Mouse (Mus musculus): ENCODE measurements around the gene Tyro3. TPM values are rescaled to one million over a fixed set of nuclear protein-coding genes. Genes with fewer than 3 reads are reported as not detected.

Tyro3 gene
- polyA plus RNA-seq, 1 experiment from 2014 or later: 19.2 TPM

DNA sequence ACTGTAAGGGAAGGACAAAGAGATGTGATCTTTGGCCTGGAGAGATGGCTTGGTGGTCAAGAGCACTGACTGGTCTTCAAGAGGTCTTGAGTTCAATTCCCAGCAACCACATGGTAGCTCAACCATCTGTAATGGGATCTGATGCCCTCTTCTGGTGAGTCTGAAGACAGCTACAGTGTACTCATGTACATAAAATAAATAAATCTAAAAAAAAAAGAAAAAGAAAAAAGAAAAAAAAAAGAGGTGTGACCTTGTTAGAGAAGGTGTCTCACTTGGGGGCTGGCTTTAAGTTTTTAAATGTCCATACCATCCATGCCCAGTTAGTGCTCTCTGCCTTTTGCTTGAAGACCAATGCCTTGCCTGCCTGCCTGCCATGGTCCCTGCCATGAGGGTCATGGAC is 42.5 kb downstream of the Tyro3 start:
- no peak overlapping the region for H3K4me2 ChIP-seq
- no peak for ATAC-seq (ENCODE audit: low read depth)
- no peaks in the 10 kb centered on the region for H3K36me3 ChIP-seq
- no peaks in the 10 kb centered on the region for H3K9me3 ChIP-seq
- H3K9ac ChIP-seq: no peak overlapping the region
- no peak overlapping the region for H3K4me3 ChIP-seq
- H3K4me1 ChIP-seq (replicated peaks): no peaks in the 10 kb centered on the region
- no peak overlapping the region for H3K27ac ChIP-seq (replicated peaks)
- H3K27me3 ChIP-seq: no peaks in the 10 kb centered on the region

DNA sequence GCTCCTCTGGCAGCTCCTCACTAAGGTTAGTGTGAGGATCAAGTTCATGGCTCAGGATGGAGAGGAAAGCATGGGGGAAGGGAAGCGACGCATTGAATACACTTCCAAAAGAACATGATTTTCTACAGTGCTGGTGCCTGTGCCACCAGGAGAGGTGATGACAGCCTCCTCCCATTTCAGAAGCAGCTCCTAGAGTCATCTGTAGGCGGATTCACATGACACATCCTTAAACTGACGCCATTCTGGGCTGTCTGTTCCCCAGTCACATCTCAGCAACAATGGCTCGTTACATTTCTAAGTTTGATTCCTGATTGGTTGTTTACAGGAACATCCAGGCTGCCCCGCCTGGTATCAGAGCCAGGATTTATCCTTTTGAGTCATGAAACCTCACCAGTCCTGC is 44.5 kb downstream of the Tyro3 start:
- Histone ChIP-seq H3K27me3 (no peaks in the 10 kb centered on the region), H3K4me2 (no peak overlapping the region), H3K36me3 (no peaks in the 10 kb centered on the region), H3K9ac (no peak overlapping the region), H3K9me3 (no peaks in the 10 kb centered on the region), H3K4me1 (replicated peaks) (no peaks in the 10 kb centered on the region), H3K27ac (replicated peaks) (no peak overlapping the region), H3K4me3 (no peak overlapping the region)
- no peak for ATAC-seq (ENCODE audit: low read depth)
- WGBS: 80% methylated on average over 6 of the region's 6 CpGs

DNA sequence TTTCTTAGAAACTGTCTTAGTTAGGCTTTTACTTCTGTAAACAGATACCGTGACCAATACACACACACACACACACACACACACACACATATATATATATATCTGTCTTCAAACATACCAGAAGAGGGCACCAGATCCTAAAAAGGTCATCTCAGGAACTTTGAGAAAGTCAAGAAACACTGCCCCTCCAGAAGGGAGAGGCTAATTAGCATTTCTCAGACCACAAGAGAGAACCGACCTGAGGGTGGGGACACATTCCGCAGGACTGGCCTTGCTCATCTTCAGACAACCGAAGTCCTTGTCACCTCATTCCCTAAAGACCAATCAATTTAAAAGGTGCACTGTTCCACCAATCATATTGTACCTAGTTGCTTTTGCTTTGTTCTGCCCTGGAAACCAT is 46.0 kb downstream of the Tyro3 start:
- Histone ChIP-seq H3K27ac (replicated peaks) (no peak overlapping the region), H3K9me3 (no peaks in the 10 kb centered on the region), H3K36me3 (no peaks in the 10 kb centered on the region), H3K4me3 (no peak overlapping the region), H3K4me2 (no peak overlapping the region), H3K9ac (no peak overlapping the region), H3K27me3 (no peaks in the 10 kb centered on the region), H3K4me1 (replicated peaks) (no peaks in the 10 kb centered on the region)
- WGBS: 87% methylated on average over 4 of the region's 4 CpGs
- no peak for ATAC-seq (ENCODE audit: low read depth)

DNA sequence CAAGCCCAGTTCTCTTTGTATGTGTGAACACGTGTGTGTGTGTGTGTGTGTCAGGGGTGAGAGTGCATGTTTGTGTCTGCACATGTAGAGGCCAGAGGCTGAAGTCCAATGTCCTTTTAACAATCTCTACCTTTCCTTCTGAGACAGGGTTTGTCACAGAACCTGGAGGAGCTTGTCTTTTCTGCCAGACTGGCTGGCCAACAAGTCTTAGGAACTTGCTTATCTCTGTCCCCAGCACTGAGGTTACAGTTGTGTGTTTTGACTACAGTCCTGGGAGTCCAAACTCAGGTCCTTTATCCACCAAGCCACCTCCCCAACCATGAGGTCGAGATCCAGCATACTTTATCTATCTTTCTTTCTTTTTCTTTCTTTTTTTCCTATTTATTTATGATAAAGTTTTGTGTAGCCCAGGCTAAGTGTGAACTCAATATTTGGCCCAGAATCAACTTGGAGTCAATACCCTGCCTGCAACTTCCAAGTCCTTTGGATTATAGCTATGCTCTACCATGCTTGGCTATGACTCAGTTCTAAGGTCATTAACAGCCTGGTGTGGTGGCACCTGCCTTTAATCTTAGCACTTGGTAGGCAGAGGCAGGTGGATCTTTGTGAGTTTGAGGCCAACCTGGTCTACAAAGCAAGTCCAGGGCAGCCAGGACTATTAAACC is 48.5 kb downstream of the Tyro3 start:
- H3K4me1 ChIP-seq (replicated peaks): no peaks in the 10 kb centered on the region
- no peaks in the 10 kb centered on the region for H3K9me3 ChIP-seq
- no peaks in the 10 kb centered on the region for H3K27me3 ChIP-seq
- no peak overlapping the region for H3K27ac ChIP-seq (replicated peaks)
- H3K9ac ChIP-seq: no peak overlapping the region
- H3K4me2 ChIP-seq: no peak overlapping the region
- 80% methylated on average over 2 of the region's 2 CpGs for WGBS
- no peak for ATAC-seq (ENCODE audit: low read depth)
- no peaks in the 10 kb centered on the region for H3K36me3 ChIP-seq
- no peak overlapping the region for H3K4me3 ChIP-seq

DNA sequence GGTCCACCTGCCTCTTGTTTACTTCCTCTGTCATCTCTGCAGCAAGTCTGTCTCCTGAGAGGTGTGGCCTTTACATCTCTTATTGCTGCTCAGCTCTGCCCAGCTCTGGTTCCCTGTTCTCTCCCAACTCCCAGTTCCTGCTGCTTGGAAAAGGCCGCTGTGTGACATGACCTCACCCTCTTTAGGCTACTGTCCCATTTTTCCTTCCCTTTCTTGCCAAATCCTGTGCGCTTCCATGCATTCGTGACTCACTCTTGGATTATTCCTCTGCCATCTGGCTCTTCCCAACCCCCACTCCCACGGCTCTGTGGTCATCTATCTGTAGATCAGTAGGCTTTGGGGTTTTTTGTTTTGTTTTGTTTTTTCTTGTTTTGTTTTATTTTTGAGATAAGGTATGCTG is 49.4 kb downstream of the Tyro3 start:
- H3K4me2 ChIP-seq: no peak overlapping the region
- no peaks in the 10 kb centered on the region for H3K9me3 ChIP-seq
- WGBS: 76% methylated on average over 4 of the region's 4 CpGs
- H3K36me3 ChIP-seq: no peaks in the 10 kb centered on the region
- no peak overlapping the region for H3K27ac ChIP-seq (replicated peaks)
- ATAC-seq (ENCODE audit: low read depth): no peak
- no peaks in the 10 kb centered on the region for H3K27me3 ChIP-seq
- H3K4me1 ChIP-seq (replicated peaks): no peaks in the 10 kb centered on the region
- no peak overlapping the region for H3K9ac ChIP-seq
- no peak overlapping the region for H3K4me3 ChIP-seq

DNA sequence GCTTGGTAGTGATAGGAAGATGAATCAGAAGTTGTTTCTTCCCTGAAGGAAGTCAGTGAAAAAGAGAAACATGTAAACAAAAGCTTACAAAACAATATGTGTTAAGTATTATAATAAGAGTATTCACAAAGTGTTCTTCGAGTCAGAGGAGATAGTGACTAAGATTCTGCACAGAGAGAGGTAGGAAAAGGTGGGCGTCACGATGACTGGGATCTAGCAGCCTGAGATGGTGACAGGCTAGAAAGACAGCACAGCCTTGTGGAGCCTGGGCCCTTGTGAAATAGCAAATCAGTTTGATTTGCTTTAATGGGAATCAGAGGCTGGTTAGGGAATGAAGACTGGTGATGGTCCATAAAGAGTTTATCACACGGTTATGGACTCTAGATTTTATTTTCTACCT is 56.3 kb downstream of the Tyro3 start:
- Histone ChIP-seq H3K4me1 (replicated peaks) (no peaks in the 10 kb centered on the region), H3K36me3 (no peaks in the 10 kb centered on the region), H3K27ac (replicated peaks) (no peak overlapping the region), H3K4me2 (no peak overlapping the region), H3K9me3 (no peaks in the 10 kb centered on the region), H3K4me3 (no peak overlapping the region), H3K9ac (no peak overlapping the region), H3K27me3 (no peaks in the 10 kb centered on the region)
- 88% methylated on average over 4 of the region's 4 CpGs for WGBS
- ATAC-seq (ENCODE audit: low read depth): no peak

DNA sequence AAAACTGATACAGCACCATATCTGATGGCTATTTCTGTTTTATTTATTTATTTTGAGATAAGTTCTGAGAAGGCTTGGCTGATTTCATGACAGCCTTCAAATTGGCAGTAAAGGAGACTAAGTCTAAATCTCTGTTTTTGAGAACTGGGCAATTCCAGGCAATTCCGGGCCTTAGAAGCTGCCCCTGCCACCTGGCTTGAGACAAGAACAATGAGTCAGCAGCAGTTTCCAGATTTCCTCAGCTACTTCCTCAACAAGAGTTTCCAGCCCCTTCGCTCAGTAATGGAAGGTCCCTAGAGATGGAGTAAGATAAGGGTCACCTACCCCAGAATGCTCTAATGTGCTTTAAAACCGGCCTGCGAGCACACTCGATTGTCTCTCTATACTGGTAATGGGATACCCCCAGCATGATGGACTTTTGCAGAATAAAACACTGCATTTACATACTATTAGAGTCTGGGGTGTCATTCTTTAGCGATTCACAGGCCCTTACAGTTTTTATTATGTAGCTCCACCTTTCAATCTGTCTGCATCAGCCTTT is 57.8 kb downstream of the Tyro3 start:
- no peak overlapping the region for H3K27ac ChIP-seq (replicated peaks)
- H3K9ac ChIP-seq: no peak overlapping the region
- H3K27me3 ChIP-seq: no peaks in the 10 kb centered on the region
- ATAC-seq (ENCODE audit: low read depth): no peak
- no peaks in the 10 kb centered on the region for H3K9me3 ChIP-seq
- no peak overlapping the region for H3K4me2 ChIP-seq
- no peaks in the 10 kb centered on the region for H3K4me1 ChIP-seq (replicated peaks)
- H3K36me3 ChIP-seq: no peaks in the 10 kb centered on the region
- H3K4me3 ChIP-seq: no peak overlapping the region
- WGBS: 54% methylated on average over 6 of the region's 6 CpGs

DNA sequence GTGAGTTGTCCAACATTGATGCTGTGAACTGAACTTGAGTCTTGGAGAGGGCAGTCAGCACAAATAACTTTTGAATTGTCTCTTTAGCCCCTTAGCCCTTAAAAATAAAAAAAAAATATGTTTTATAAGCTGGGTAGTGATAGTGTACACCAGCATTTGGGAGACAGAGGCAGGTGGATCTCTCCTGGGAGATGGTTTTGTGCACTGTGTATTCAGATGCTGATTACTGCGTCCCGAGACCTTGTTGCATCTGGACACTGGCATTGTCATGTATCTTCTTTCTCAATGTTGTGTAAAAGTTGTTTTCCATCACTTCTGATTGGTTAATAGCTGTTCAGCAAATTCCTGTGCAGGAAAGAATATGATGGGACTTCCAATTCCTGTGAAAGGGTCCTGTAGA is 59.8 kb downstream of the Tyro3 start:
- Histone ChIP-seq H3K27ac (replicated peaks) (no peak overlapping the region), H3K4me2 (no peak overlapping the region), H3K27me3 (no peaks in the 10 kb centered on the region), H3K4me3 (no peak overlapping the region), H3K9ac (no peak overlapping the region), H3K36me3 (no peaks in the 10 kb centered on the region), H3K9me3 (no peaks in the 10 kb centered on the region), H3K4me1 (replicated peaks) (no peaks in the 10 kb centered on the region)
- 80% methylated on average over 2 of the region's 2 CpGs for WGBS
- ATAC-seq (ENCODE audit: low read depth): no peak

DNA sequence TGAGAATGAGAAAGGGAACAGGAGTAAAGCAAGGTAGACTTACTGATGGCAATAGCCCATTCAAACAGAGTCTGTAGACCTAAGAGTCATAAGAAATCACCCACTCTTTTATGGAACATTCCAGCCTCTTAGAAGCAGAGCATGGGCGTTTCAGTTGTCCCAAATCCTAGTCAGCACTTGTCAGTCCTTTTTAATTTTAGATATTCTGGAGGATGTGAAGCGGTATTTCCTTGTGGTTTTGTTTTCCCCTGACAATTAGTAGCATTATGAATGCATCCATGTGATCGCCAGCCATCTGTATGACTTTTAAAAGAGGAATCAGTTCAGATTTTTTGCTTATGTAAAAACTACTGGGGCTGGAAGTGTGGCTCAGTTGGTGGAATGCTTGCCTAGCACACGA is 67.0 kb downstream of the Tyro3 start:
- WGBS: 81% methylated on average over 4 of the region's 4 CpGs
- no peaks in the 10 kb centered on the region for H3K36me3 ChIP-seq
- H3K9me3 ChIP-seq: no peaks in the 10 kb centered on the region
- H3K4me1 ChIP-seq (replicated peaks): no peaks in the 10 kb centered on the region
- H3K27ac ChIP-seq (replicated peaks): no peak overlapping the region
- H3K4me2 ChIP-seq: no peak overlapping the region
- H3K27me3 ChIP-seq: peaks cover 6% of the 10 kb centered on the region; the same call in 1 of the 2 replicates
- H3K4me3 ChIP-seq: no peak overlapping the region
- H3K9ac ChIP-seq: no peak overlapping the region
- ATAC-seq (ENCODE audit: low read depth): no peak

Other genes with a start within 250 kb of the Tyro3 start
- gene Nusap1, start 179.4 kb upstream of the Tyro3 start, polyA plus RNA-seq (2015; fragmentation: Nextera tagmentation; extraction: Ambion mirVana): 13.4 and 19.5 TPM in 2 replicates
- gene Oip5, start 179.3 kb upstream of the Tyro3 start, polyA plus RNA-seq (2015; fragmentation: Nextera tagmentation; extraction: Ambion mirVana): 5.1 and 7.8 TPM in 2 replicates
- gene Ndufaf1, start 134.9 kb upstream of the Tyro3 start, polyA plus RNA-seq (2015; fragmentation: Nextera tagmentation; extraction: Ambion mirVana): 43.6 and 47.0 TPM in 2 replicates
- gene Rtf1, start 122.7 kb upstream of the Tyro3 start, polyA plus RNA-seq (2015; fragmentation: Nextera tagmentation; extraction: Ambion mirVana): 54.8 and 67.0 TPM in 2 replicates
- 0.28 TPM in 1 of 2 replicates, not detected in the other for gene Itpka, start 55.4 kb upstream of the Tyro3 start, polyA plus RNA-seq (2015; fragmentation: Nextera tagmentation; extraction: Ambion mirVana)
- gene Ltk, start 37.3 kb upstream of the Tyro3 start, polyA plus RNA-seq (2015; fragmentation: Nextera tagmentation; extraction: Ambion mirVana): 0.43 and 0.50 TPM in 2 replicates
- 18.6 and 21.0 TPM in 2 replicates for gene Rpap1, start 10.2 kb upstream of the Tyro3 start, polyA plus RNA-seq (2015; fragmentation: Nextera tagmentation; extraction: Ambion mirVana)
- 25.9 and 27.8 TPM in 2 replicates for gene Mga, start 99.5 kb downstream of the Tyro3 start, polyA plus RNA-seq (2015; fragmentation: Nextera tagmentation; extraction: Ambion mirVana)
- 4.5 and 5.8 TPM in 2 replicates for gene Mapkbp1, start 175.0 kb downstream of the Tyro3 start, polyA plus RNA-seq (2015; fragmentation: Nextera tagmentation; extraction: Ambion mirVana)
- gene Jmjd7, start 229.8 kb downstream of the Tyro3 start, polyA plus RNA-seq (2015; fragmentation: Nextera tagmentation; extraction: Ambion mirVana): 19.8 and 24.8 TPM in 2 replicates
- 6.9 and 11.1 TPM in 2 replicates for gene Gm28042, start 229.8 kb downstream of the Tyro3 start, polyA plus RNA-seq (2015; fragmentation: Nextera tagmentation; extraction: Ambion mirVana)
- 3.8 and 4.0 TPM in 2 replicates for gene Pla2g4b, start 235.7 kb downstream of the Tyro3 start, polyA plus RNA-seq (2015; fragmentation: Nextera tagmentation; extraction: Ambion mirVana)

Data from neural tube, embryonic 13.5 days (tissue).